Mouse (Mus musculus) forebrain, postnatal 0 days (tissue): Measurements from ENCODE around the gene Nipal3. TPM values are rescaled to one million over a fixed set of nuclear protein-coding genes. Genes with fewer than 3 reads are reported as not detected.

Source experiments
- ATAC-seq: fragments of 200-750 bp; cut with Nextera tagmentation; 2 replicates; pipeline ENCODE4 v1.8.0; 2017; ENCODE audit warnings: mild to moderate bottlenecking, moderate library complexity
- DNase-seq: peaks from one replicate; pipeline ENCODE4 v3.0.0-alpha.2; 2015
- H3K27ac ChIP-seq: fragments of 300-500 bp; sonication (generic); 2 replicates; pipeline ENCODE4 v1.5.1; 2014; ENCODE audit warnings: low read depth, mild to moderate bottlenecking, antibody characterized with exemption, low read length, moderate library complexity, mixed read lengths
- H3K27me3 ChIP-seq: fragments of 300-500 bp; sonication (generic); 2 replicates; pipeline ENCODE4 v1.6.1; 2014; ENCODE audit warnings: mild to moderate bottlenecking, low read length, mixed read lengths; ENCODE audit not compliant: insufficient read depth
- H3K36me3 ChIP-seq: fragments of 300-500 bp; sonication (generic); 2 replicates; pipeline ENCODE4 v1.6.1; 2014; ENCODE audit warnings: mild to moderate bottlenecking, moderate library complexity; ENCODE audit not compliant: insufficient read depth
- H3K4me1 ChIP-seq: fragments of 300-500 bp; sonication (generic); 2 replicates; pipeline ENCODE4 v1.6.1; 2014; ENCODE audit warnings: antibody characterized with exemption; ENCODE audit not compliant: insufficient read depth
- H3K4me2 ChIP-seq: fragments of 300-500 bp; sonication (generic); 2 replicates; pipeline ENCODE4 v1.6.1; 2014; ENCODE audit warnings: low read depth, mild to moderate bottlenecking, moderate library complexity
- H3K4me3 ChIP-seq: fragments of 300-500 bp; sonication (generic); 2 replicates; pipeline ENCODE4 v1.5.1; 2014; ENCODE audit warnings: low read depth, low read length, mixed read lengths
- H3K9ac ChIP-seq: fragments of 300-500 bp; sonication (generic); 2 replicates; pipeline ENCODE4 v1.6.1; 2014; ENCODE audit warnings: mild to moderate bottlenecking
- H3K9me3 ChIP-seq: fragments of 300-500 bp; sonication (generic); 2 replicates; pipeline ENCODE4 v1.6.1; 2016; ENCODE audit warnings: low read length
- CTCF ChIP-seq: sonication (generic); IDR thresholded peaks from 2 replicates; pipeline ENCODE4 v1.5.1; 2016; ENCODE audit warnings: antibody characterized with exemption, control low read depth, low read depth
- WGBS: fragments of 180-500 bp; shearing (Covaris S2); extraction: QIAGEN DNeasy Blood & Tissue Kit; methylation state at CpG from one replicate; pipeline ENCODE4 v1.1.7; 2014; 5-methylcytosine and 5-hydroxymethylcytosine counted together
- microRNA counts: library from miRNA; unstranded; fragments of <30 nt; microRNA quantifications from one replicate; lab custom pipeline; 2015
- microRNA-seq, 2 experiments: library from miRNA; unstranded; fragments of <30 nt; microRNA quantifications; one replicate each; pipeline ENCODE4; 2016
- polyA plus RNA-seq: library from polyadenylated mRNA; unstranded; fragments of >200 nt; fragmentation: Nextera tagmentation; extraction: Ambion mirVana; gene quantifications from 2 replicates; pipeline ENCODE4 v1.2.1, GENCODE M21; 2015
- total RNA-seq: library from RNA; depleted of rRNA; stranded (reverse); fragments of >200 nt; gene quantifications from 2 replicates; pipeline ENCODE4 v1.2.3, GENCODE M21; 2014; rRNA removed

The Nipal3 gene
- total and polyA plus RNA-seq, 2 experiments from 2014 or later, result 6.0 to 62.1 TPM

DNA sequence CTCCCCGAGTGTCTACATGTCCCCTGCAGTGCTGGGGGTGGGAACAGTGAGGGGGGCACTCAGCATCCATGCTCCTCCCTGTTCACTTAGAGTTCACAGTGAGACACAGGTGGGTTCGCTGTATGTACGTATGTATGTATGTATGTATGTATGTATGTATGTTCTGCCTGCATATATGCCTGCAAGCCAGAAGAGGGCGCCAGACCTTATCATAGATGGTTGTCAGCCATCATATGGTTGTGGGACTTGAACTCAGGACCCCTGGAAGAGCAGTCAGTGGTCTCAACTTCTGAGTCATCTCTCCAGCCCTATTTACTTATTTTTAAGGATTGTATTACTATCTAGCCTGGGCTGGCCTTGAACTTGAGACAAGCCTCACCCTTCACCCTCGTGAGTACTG, 98.5 kb downstream of the Nipal3 start:
- Histone ChIP-seq H3K27ac (no peak overlapping the region), H3K4me2 (no peak overlapping the region), H3K4me3 (no peak overlapping the region), H3K4me1 (no peaks in the 10 kb centered on the region), H3K27me3 (peaks cover 18% of the 10 kb centered on the region; the same call in 1 of the 2 replicates), H3K9me3 (no peaks in the 10 kb centered on the region), H3K36me3 (no peaks in the 10 kb centered on the region), H3K9ac (no peak overlapping the region)
- DNase-seq, result no peak
- TF ChIP-seq CTCF, result peak; percentile 19; the same call in 1 of the 2 replicates
- ATAC-seq, result no peak
- WGBS, result 91% methylated on average over 5 of the region's 5 CpGs

MicroRNA genes within 50 kb of the gene (microRNA counts, 519-probe panel; counts per million panel counts)
- microRNA mmu-miR-700 (lab: Ali Mortazavi, UCI), result not detected

Small RNAs within 50 kb of the gene (microRNA-seq; reads per million reads assigned to microRNA genes)
- gene Gm25317 (0 reads per million in 2 experiments), gene Mir700 (446 to 464 reads per million in 2 experiments)

Other genes with a start within 250 kb of the Nipal3 start
- 44.0 and 65.2 TPM in 2 replicates for gene Clic4, start 222.2 kb downstream of the Nipal3 start, total RNA-seq
- 34.5 and 41.5 TPM in 2 replicates for gene Clic4, start 222.2 kb downstream of the Nipal3 start, polyA plus RNA-seq
- gene Srrm1, start 141.7 kb downstream of the Nipal3 start, total RNA-seq, result 38.5 and 46.6 TPM in 2 replicates
- 129 and 173 TPM in 2 replicates for gene Srrm1, start 141.7 kb downstream of the Nipal3 start, polyA plus RNA-seq
- gene Ncmap, start 96.8 kb downstream of the Nipal3 start, total RNA-seq, result 0.90 and 1.2 TPM in 2 replicates
- 0.63 and 0.86 TPM in 2 replicates for gene Ncmap, start 96.8 kb downstream of the Nipal3 start, polyA plus RNA-seq
- gene Rcan3, start 61.2 kb downstream of the Nipal3 start, total RNA-seq, result 52.4 and 67.3 TPM in 2 replicates
- gene Rcan3, start 61.2 kb downstream of the Nipal3 start, polyA plus RNA-seq, result 32.6 and 40.4 TPM in 2 replicates
- gene Stpg1, start 248 bp downstream of the Nipal3 start, total RNA-seq, result 0.24 and 0.62 TPM in 2 replicates
- 0.64 and 1.0 TPM in 2 replicates for gene Stpg1, start 248 bp downstream of the Nipal3 start, polyA plus RNA-seq
- 1.0 and 1.5 TPM in 2 replicates for gene Grhl3, start 78.6 kb upstream of the Nipal3 start, total RNA-seq
- 0.44 and 0.76 TPM in 2 replicates for gene Grhl3, start 78.6 kb upstream of the Nipal3 start, polyA plus RNA-seq
- gene Ifnlr1, start 191.2 kb upstream of the Nipal3 start, total RNA-seq, result 0.10 and 0.46 TPM in 2 replicates
- 0.08 and 0.09 TPM in 2 replicates for gene Ifnlr1, start 191.2 kb upstream of the Nipal3 start, polyA plus RNA-seq
- 0.62 TPM in 1 of 2 replicates, not detected in the other for gene Il22ra1, start 233.1 kb upstream of the Nipal3 start, total RNA-seq
- not detected in 2 replicates for gene Il22ra1, start 233.1 kb upstream of the Nipal3 start, polyA plus RNA-seq